Mouse (Mus musculus) C2C12 (cell line): Measurements from ENCODE around the gene Prrg1. TPM values are rescaled to one million over a fixed set of nuclear protein-coding genes. Genes with fewer than 3 reads are reported as not detected.

Experiments used
- H3K27me3 ChIP-seq: one replicate; pipeline ENCODE4 v1.6.1; 2011; ENCODE audit not compliant: control insufficient read depth, insufficient read depth, insufficient read length
- H3K36me3 ChIP-seq: one replicate; pipeline ENCODE4 v1.6.1; 2011; ENCODE audit not compliant: control insufficient read depth, insufficient read depth
- H3K4me3 ChIP-seq: one replicate; pipeline ENCODE4 v1.5.1; 2011; ENCODE audit warnings: mild to moderate bottlenecking, control low read depth; ENCODE audit not compliant: poor library complexity, insufficient read depth, severe bottlenecking
- H3K79me2 ChIP-seq: one replicate; pipeline ENCODE4 v1.6.1; 2011; ENCODE audit not compliant: control insufficient read depth, insufficient read depth
- H3K79me3 ChIP-seq: one replicate; pipeline ENCODE4 v1.6.1; 2011; ENCODE audit warnings: low read depth, control low read depth
- H3ac ChIP-seq: one replicate; pipeline ENCODE3; 2011; ENCODE audit warnings: low read depth; ENCODE audit not compliant: control insufficient read depth, insufficient read length
- CEBPB ChIP-seq: IDR thresholded peaks from one replicate; pipeline ENCODE4 v1.6.1; 2011; ENCODE audit warnings: low read depth, mild to moderate bottlenecking, control low read depth, moderate library complexity
- CTCF ChIP-seq: IDR thresholded peaks from one replicate; pipeline ENCODE4 v1.5.1; 2011; ENCODE audit not compliant: control insufficient read depth, insufficient read depth, insufficient read length
- FOSL1 ChIP-seq: IDR thresholded peaks from one replicate; pipeline ENCODE4 v1.8.0; 2011; ENCODE audit warnings: mild to moderate bottlenecking, low read length; ENCODE audit not compliant: poor library complexity, insufficient read depth, severe bottlenecking
- MAX ChIP-seq: IDR thresholded peaks from one replicate; pipeline ENCODE4 v1.6.1; 2011; ENCODE audit warnings: mild to moderate bottlenecking, control low read depth
- MYOD1 ChIP-seq: IDR thresholded peaks from one replicate; pipeline ENCODE4 v1.6.1; 2011; ENCODE audit warnings: low read depth; ENCODE audit not compliant: control insufficient read depth, insufficient read length
- MYOG ChIP-seq: IDR thresholded peaks from one replicate; pipeline ENCODE4 v1.6.1; 2011; ENCODE audit not compliant: control insufficient read depth, insufficient read length; ENCODE audit errors: extremely low read depth
- USF1 ChIP-seq: IDR thresholded peaks from one replicate; pipeline ENCODE4 v1.6.1; 2011; ENCODE audit warnings: low read depth, mild to moderate bottlenecking, control low read depth, moderate library complexity
- polyA plus RNA-seq: library from polyadenylated mRNA; unstranded; fragments of >200 nt; fragmentation: generic; extraction: Trizol; gene quantifications from one replicate; pipeline ENCODE4 v1.2.1, GENCODE M21; 2012; ENCODE audit warnings: missing spikeins

The Prrg1 gene
- polyA plus RNA-seq, 1 experiment = 1.1 TPM

GRCm38 (mm10) chrX:78552704-78553103, 31.0 kb downstream of the Prrg1 start:
- no peak overlapping the region for H3ac ChIP-seq
- H3K27me3 ChIP-seq = no peaks in the 10 kb centered on the region
- H3K79me2 ChIP-seq = no peaks in the 10 kb centered on the region
- no peaks in the 10 kb centered on the region for H3K36me3 ChIP-seq
- TF ChIP-seq MYOG = no peak
- TF ChIP-seq MAX = no peak
- TF ChIP-seq FOSL1 = no peak
- no peak for TF ChIP-seq USF1
- no peak for TF ChIP-seq CTCF
- TF ChIP-seq CEBPB = no peak
- TF ChIP-seq MYOD1 = no peak
- no peak overlapping the region for H3K4me3 ChIP-seq
- H3K79me3 ChIP-seq = no peaks in the 10 kb centered on the region

GRCm38 (mm10) chrX:78547696-78548095, 36.0 kb downstream of the Prrg1 start:
- H3K79me2 ChIP-seq = no peaks in the 10 kb centered on the region
- no peak overlapping the region for H3ac ChIP-seq
- H3K36me3 ChIP-seq = no peaks in the 10 kb centered on the region
- no peak overlapping the region for H3K4me3 ChIP-seq
- H3K79me3 ChIP-seq = no peaks in the 10 kb centered on the region
- H3K27me3 ChIP-seq = no peaks in the 10 kb centered on the region
- TF ChIP-seq CEBPB (no peak), FOSL1 (no peak), MYOG (no peak), MAX (no peak), USF1 (no peak), CTCF (no peak), MYOD1 (no peak)

DNA sequence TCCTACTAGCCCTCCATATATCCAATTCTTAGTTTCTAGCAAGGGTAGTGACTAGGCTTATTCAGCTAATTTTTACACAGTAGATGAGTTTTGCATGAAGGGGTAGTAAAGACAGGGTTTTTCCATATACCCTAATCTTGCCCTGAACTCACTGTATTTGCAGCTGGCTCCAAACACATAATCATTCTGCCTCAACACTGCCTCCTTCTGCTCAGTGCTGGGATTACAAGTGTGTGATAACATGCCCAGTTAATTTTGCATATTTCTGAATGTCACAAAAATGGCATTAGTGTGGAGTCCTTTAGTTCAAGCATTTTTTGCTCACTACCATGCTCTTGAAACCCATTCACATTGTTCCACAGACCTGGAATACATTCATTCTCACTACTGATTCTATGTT, 44.0 kb downstream of the Prrg1 start:
- Histone ChIP-seq H3K36me3 (no peaks in the 10 kb centered on the region), H3K79me3 (no peaks in the 10 kb centered on the region), H3K27me3 (no peaks in the 10 kb centered on the region), H3K4me3 (no peak overlapping the region), H3ac (no peak overlapping the region), H3K79me2 (no peaks in the 10 kb centered on the region)
- TF ChIP-seq MAX (no peak), USF1 (no peak), MYOG (no peak), CEBPB (no peak), MYOD1 (no peak), CTCF (no peak), FOSL1 (no peak)

GRCm38 (mm10) chrX:78538632-78539316, 44.9 kb downstream of the Prrg1 start:
- H3K36me3 ChIP-seq = no peaks in the 10 kb centered on the region
- no peaks in the 10 kb centered on the region for H3K79me3 ChIP-seq
- no peaks in the 10 kb centered on the region for H3K79me2 ChIP-seq
- H3ac ChIP-seq = no peak overlapping the region
- H3K27me3 ChIP-seq = no peaks in the 10 kb centered on the region
- no peak overlapping the region for H3K4me3 ChIP-seq
- TF ChIP-seq MAX (no peak), CEBPB (no peak), MYOD1 (no peak), FOSL1 (no peak), MYOG (no peak), CTCF (no peak), USF1 (no peak)

DNA sequence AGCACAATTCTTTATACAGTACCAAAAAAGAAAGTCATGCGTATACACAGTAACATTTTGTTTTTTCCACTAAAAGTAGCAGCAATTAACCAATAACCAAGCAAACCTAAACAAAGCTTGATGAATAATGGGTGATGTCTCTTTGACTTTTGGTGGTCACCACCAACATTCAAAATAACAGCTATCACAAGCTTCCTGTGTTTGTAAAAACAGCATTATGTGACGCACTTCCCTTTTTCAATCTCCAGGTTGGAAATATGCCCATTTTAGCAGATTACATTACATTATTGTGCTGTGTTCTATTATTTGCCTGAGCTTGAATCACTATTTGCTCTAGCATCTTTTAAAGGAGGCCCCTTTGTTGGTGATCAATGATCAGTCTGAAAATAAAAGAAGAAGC, 65.4 kb downstream of the Prrg1 start:
- Histone ChIP-seq H3K79me2 (no peaks in the 10 kb centered on the region), H3K36me3 (no peaks in the 10 kb centered on the region), H3K27me3 (no peaks in the 10 kb centered on the region), H3ac (no peak overlapping the region), H3K79me3 (no peaks in the 10 kb centered on the region), H3K4me3 (no peak overlapping the region)
- TF ChIP-seq MAX = no peak
- no peak for TF ChIP-seq FOSL1
- TF ChIP-seq MYOG = no peak
- TF ChIP-seq CTCF = no peak
- no peak for TF ChIP-seq USF1
- no peak for TF ChIP-seq CEBPB
- no peak for TF ChIP-seq MYOD1
